Mouse (Mus musculus): Measurements from ENCODE around the gene Sf3a1. TPM values are rescaled to one million over a fixed set of nuclear protein-coding genes. Genes with fewer than 3 reads are reported as not detected.

Gene Sf3a1
- polyA plus RNA-seq, 1 experiment: 117 TPM

DNA sequence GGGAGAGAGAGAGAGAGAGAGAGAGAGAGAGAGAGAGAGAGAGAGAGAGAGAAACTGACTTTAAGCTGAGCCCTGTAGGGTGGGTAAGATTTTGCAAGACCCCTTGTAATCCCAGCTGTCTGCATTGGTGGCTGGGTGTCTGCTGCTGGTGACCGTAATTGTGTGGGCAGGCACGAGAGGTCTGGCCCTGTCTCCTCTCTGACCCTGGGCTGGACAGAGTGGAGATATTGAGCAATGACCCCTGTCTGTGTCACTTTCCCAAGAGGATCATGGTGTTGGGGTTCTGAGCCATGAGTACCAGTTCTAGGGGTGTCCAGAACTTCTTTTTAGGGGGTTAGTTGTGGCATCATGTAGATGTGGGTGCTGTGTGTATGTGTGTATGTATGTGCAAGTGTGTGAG is 64.1 kb downstream of the Sf3a1 start:
- no peaks in the 10 kb centered on the region for H3K9me3 ChIP-seq (replicated peaks; ENCODE audit: control insufficient read depth, insufficient read depth, low read length, poor library complexity, severe bottlenecking)
- TF ChIP-seq POLR2A (IDR thresholded peaks at IDR 0.05; ENCODE audit: insufficient read depth, low read length) (no peak), EP300 (IDR thresholded peaks at IDR 0.05; ENCODE audit: insufficient read depth, low read depth, low read length) (no peak), CTCF (IDR thresholded peaks at IDR 0.05; ENCODE audit: low read depth, low read length) (no peak)
- no peak overlapping the region for H3K4me3 ChIP-seq (ENCODE audit: low read depth, low read length)
- no peak overlapping the region for H3K27ac ChIP-seq (ENCODE audit: insufficient read depth, low read length)
- H3K27me3 ChIP-seq (ENCODE audit: control insufficient read depth, insufficient read depth, low read length, poor library complexity, severe bottlenecking): no peaks in the 10 kb centered on the region
- H3K36me3 ChIP-seq (ENCODE audit: control insufficient read depth, insufficient read depth, low read length, poor library complexity, severe bottlenecking): no peaks in the 10 kb centered on the region
- peaks cover 2% of the 10 kb centered on the region for H3K4me1 ChIP-seq (ENCODE audit: control insufficient read depth, insufficient read depth, low read length)
- H3K9ac ChIP-seq (ENCODE audit: low read depth, poor library complexity, severe bottlenecking): no peak overlapping the region

DNA sequence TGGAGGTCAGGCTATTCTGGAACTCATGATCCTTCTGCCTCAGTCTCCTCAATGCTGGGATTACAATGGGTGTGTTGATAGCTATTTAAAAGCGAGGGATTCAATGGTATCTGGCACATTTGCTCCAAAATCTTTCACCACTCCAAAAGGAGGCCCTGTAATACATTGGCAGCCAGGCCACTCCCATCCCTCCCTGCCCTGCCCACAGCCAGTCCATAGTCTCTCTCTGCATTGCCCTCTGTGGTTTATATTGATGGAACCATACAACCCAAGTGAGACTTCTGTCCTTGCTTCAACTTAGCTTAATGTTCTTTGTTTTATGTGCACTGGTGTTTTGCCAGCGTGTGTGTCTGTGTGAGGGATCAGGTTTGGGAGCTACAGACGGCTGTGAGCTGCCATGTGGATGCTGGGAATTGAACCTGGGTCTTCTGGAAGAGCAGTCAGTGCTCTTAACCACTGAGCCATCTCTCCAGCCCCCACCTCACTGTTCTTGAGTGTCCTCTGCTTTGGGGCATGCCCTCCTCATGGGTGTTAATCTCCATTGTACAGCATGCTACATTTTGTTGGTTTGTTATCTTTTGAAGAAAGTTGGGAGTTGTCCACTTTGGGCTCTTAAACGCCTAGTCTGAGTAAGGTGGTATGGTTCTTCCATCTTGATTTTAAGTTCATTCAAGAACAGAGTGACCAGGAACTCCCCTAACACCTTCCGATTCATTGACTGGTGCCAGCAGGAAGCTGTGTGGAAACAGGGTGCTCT is 66.6 kb downstream of the Sf3a1 start:
- Histone ChIP-seq H3K9me3 (replicated peaks; ENCODE audit: control insufficient read depth, insufficient read depth, low read length, poor library complexity, severe bottlenecking) (no peaks in the 10 kb centered on the region), H3K9ac (ENCODE audit: low read depth, poor library complexity, severe bottlenecking) (no peak overlapping the region), H3K4me1 (ENCODE audit: control insufficient read depth, insufficient read depth, low read length) (peaks cover 4% of the 10 kb centered on the region), H3K27ac (ENCODE audit: insufficient read depth, low read length) (no peak overlapping the region), H3K36me3 (ENCODE audit: control insufficient read depth, insufficient read depth, low read length, poor library complexity, severe bottlenecking) (no peaks in the 10 kb centered on the region), H3K27me3 (ENCODE audit: control insufficient read depth, insufficient read depth, low read length, poor library complexity, severe bottlenecking) (no peaks in the 10 kb centered on the region), H3K4me3 (ENCODE audit: low read depth, low read length) (no peak overlapping the region)
- TF ChIP-seq EP300 (IDR thresholded peaks at IDR 0.05; ENCODE audit: insufficient read depth, low read depth, low read length) (no peak), CTCF (IDR thresholded peaks at IDR 0.05; ENCODE audit: low read depth, low read length) (no peak), POLR2A (IDR thresholded peaks at IDR 0.05; ENCODE audit: insufficient read depth, low read length) (no peak)

DNA sequence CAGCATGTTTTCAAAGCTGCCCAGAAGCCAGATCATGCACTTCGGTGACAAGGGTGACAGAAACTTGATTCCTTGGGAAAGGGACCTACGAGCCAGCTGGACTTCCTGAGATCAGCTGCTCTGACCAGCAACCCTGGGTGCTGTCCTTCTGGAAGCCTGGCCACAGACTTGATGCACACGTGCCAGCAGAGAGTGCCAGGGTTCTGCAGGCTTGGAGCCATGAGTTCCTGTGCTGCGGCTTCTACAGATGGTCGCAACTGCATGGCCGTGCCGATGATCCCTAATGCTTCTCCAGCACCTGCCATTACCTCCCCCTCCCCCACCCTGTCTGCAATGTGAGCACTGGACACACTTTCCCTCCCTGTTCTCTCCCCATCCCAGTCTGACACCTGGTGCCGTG is 68.3 kb downstream of the Sf3a1 start:
- H3K4me1 ChIP-seq (ENCODE audit: control insufficient read depth, insufficient read depth, low read length): peaks cover 3% of the 10 kb centered on the region
- H3K27me3 ChIP-seq (ENCODE audit: control insufficient read depth, insufficient read depth, low read length, poor library complexity, severe bottlenecking): no peaks in the 10 kb centered on the region
- TF ChIP-seq CTCF (IDR thresholded peaks at IDR 0.05; ENCODE audit: low read depth, low read length): no peak
- H3K4me3 ChIP-seq (ENCODE audit: low read depth, low read length): no peak overlapping the region
- no peaks in the 10 kb centered on the region for H3K36me3 ChIP-seq (ENCODE audit: control insufficient read depth, insufficient read depth, low read length, poor library complexity, severe bottlenecking)
- no peak overlapping the region for H3K27ac ChIP-seq (ENCODE audit: insufficient read depth, low read length)
- H3K9me3 ChIP-seq (replicated peaks; ENCODE audit: control insufficient read depth, insufficient read depth, low read length, poor library complexity, severe bottlenecking): no peaks in the 10 kb centered on the region
- no peak overlapping the region for H3K9ac ChIP-seq (ENCODE audit: low read depth, poor library complexity, severe bottlenecking)

DNA sequence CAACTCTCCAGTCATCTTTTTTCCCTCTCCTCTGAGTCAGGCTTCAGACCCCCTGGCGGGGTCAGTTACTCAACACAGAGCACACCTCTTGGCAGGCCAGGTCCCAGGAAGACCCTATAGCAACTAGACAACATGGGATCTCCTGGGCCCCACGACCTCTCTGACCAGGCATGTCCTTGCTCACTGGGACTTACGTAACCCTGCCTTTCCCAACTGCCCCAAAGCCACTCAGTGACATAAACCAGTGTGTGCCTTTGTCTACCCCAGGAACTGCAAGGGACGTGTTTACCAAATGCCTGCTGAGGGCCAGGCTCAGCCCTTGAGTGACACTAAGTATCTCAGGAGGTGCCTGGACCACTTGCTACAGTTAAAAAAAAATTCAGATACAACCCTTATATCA is 69.7 kb downstream of the Sf3a1 start:
- H3K9me3 ChIP-seq (replicated peaks; ENCODE audit: control insufficient read depth, insufficient read depth, low read length, poor library complexity, severe bottlenecking): no peaks in the 10 kb centered on the region
- peak overlapping the region; percentile 36 for H3K4me3 ChIP-seq (ENCODE audit: low read depth, low read length)
- peaks cover 2% of the 10 kb centered on the region for H3K4me1 ChIP-seq (ENCODE audit: control insufficient read depth, insufficient read depth, low read length)
- no peaks in the 10 kb centered on the region for H3K36me3 ChIP-seq (ENCODE audit: control insufficient read depth, insufficient read depth, low read length, poor library complexity, severe bottlenecking)
- H3K27ac ChIP-seq (ENCODE audit: insufficient read depth, low read length): no peak overlapping the region
- peak overlapping the region; percentile 46 for H3K9ac ChIP-seq (ENCODE audit: low read depth, poor library complexity, severe bottlenecking)
- TF ChIP-seq CTCF (IDR thresholded peaks at IDR 0.05; ENCODE audit: low read depth, low read length): no peak
- TF ChIP-seq EP300 (IDR thresholded peaks at IDR 0.05; ENCODE audit: insufficient read depth, low read depth, low read length): no peak
- no peak for TF ChIP-seq POLR2A (IDR thresholded peaks at IDR 0.05; ENCODE audit: insufficient read depth, low read length)
- no peaks in the 10 kb centered on the region for H3K27me3 ChIP-seq (ENCODE audit: control insufficient read depth, insufficient read depth, low read length, poor library complexity, severe bottlenecking)

DNA sequence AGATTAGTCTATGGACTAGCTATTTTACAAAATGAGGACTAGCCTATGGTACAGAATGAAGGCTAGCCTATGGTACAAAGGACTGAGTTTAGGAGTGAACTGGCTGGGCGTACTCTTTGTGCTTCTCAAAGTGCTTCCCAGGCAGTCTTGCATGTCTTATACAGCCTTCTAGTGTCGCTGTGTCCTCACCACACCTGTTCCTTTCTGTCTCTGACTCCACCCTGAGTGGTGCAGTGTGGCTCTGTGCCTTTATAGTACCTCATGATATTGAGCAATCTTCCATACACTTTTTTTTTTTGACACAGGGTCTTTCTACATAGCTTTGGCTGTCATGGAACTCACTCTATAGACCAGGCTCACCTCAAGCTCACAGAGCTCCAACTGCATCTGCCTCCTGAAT is 71.3 kb downstream of the Sf3a1 start:
- Histone ChIP-seq H3K9ac (ENCODE audit: low read depth, poor library complexity, severe bottlenecking) (no peak overlapping the region), H3K4me3 (ENCODE audit: low read depth, low read length) (no peak overlapping the region), H3K9me3 (replicated peaks; ENCODE audit: control insufficient read depth, insufficient read depth, low read length, poor library complexity, severe bottlenecking) (no peaks in the 10 kb centered on the region), H3K27ac (ENCODE audit: insufficient read depth, low read length) (no peak overlapping the region), H3K27me3 (ENCODE audit: control insufficient read depth, insufficient read depth, low read length, poor library complexity, severe bottlenecking) (no peaks in the 10 kb centered on the region), H3K4me1 (ENCODE audit: control insufficient read depth, insufficient read depth, low read length) (peaks cover 4% of the 10 kb centered on the region), H3K36me3 (ENCODE audit: control insufficient read depth, insufficient read depth, low read length, poor library complexity, severe bottlenecking) (no peaks in the 10 kb centered on the region)
- TF ChIP-seq CTCF (IDR thresholded peaks at IDR 0.05; ENCODE audit: low read depth, low read length): no peak
- TF ChIP-seq EP300 (IDR thresholded peaks at IDR 0.05; ENCODE audit: insufficient read depth, low read depth, low read length): no peak
- no peak for TF ChIP-seq POLR2A (IDR thresholded peaks at IDR 0.05; ENCODE audit: insufficient read depth, low read length)

Other genes with a start within 250 kb of the Sf3a1 start
- 2.9 and 3.1 TPM in 2 replicates for gene Slc35e4, start 245.7 kb upstream of the Sf3a1 start, polyA plus RNA-seq (2011; ENCODE audit: insufficient read depth, insufficient read length, low read depth, missing spikeins)
- 45.8 and 47.8 TPM in 2 replicates for gene Tcn2, start 228.2 kb upstream of the Sf3a1 start, polyA plus RNA-seq (2011; ENCODE audit: insufficient read depth, insufficient read length, low read depth, missing spikeins)
- 248 and 252 TPM in 2 replicates for gene Pes1, start 196.4 kb upstream of the Sf3a1 start, polyA plus RNA-seq (2011; ENCODE audit: insufficient read depth, insufficient read length, low read depth, missing spikeins)
- not detected in 2 replicates for gene 4930556J24Rik, start 183.6 kb upstream of the Sf3a1 start, polyA plus RNA-seq (2011; ENCODE audit: insufficient read depth, insufficient read length, low read depth, missing spikeins)
- 1.6 and 1.8 TPM in 2 replicates for gene Gal3st1, start 176.7 kb upstream of the Sf3a1 start, polyA plus RNA-seq (2011; ENCODE audit: insufficient read depth, insufficient read length, low read depth, missing spikeins)
- 5.2 and 7.4 TPM in 2 replicates for gene Sec14l4, start 128.9 kb upstream of the Sf3a1 start, polyA plus RNA-seq (2011; ENCODE audit: insufficient read depth, insufficient read length, low read depth, missing spikeins)
- gene Sec14l3, start 95.5 kb upstream of the Sf3a1 start, polyA plus RNA-seq (2011; ENCODE audit: insufficient read depth, insufficient read length, low read depth, missing spikeins): not detected in 2 replicates
- 8.3 and 10.9 TPM in 2 replicates for gene Mtfp1, start 64.9 kb upstream of the Sf3a1 start, polyA plus RNA-seq (2011; ENCODE audit: insufficient read depth, insufficient read length, low read depth, missing spikeins)
- 4.2 and 5.4 TPM in 2 replicates for gene Sec14l2, start 36.9 kb upstream of the Sf3a1 start, polyA plus RNA-seq (2011; ENCODE audit: insufficient read depth, insufficient read length, low read depth, missing spikeins)
- 8.0 and 8.9 TPM in 2 replicates for gene Rnf215, start 25.1 kb upstream of the Sf3a1 start, polyA plus RNA-seq (2011; ENCODE audit: insufficient read depth, insufficient read length, low read depth, missing spikeins)
- gene Ccdc157, start 57 bp upstream of the Sf3a1 start, polyA plus RNA-seq (2011; ENCODE audit: insufficient read depth, insufficient read length, low read depth, missing spikeins): 3.7 and 5.8 TPM in 2 replicates
- 19.9 and 20.5 TPM in 2 replicates for gene Tbc1d10a, start 26.4 kb downstream of the Sf3a1 start, polyA plus RNA-seq (2011; ENCODE audit: insufficient read depth, insufficient read length, low read depth, missing spikeins)
- gene Castor1, start 57.9 kb downstream of the Sf3a1 start, polyA plus RNA-seq (2011; ENCODE audit: insufficient read depth, insufficient read length, low read depth, missing spikeins): 29.6 and 35.2 TPM in 2 replicates
- gene Osm, start 76.1 kb downstream of the Sf3a1 start, polyA plus RNA-seq (2011; ENCODE audit: insufficient read depth, insufficient read length, low read depth, missing spikeins): 0.52 and 0.88 TPM in 2 replicates
- gene Lif, start 97.2 kb downstream of the Sf3a1 start, polyA plus RNA-seq (2011; ENCODE audit: insufficient read depth, insufficient read length, low read depth, missing spikeins): 12.1 and 13.3 TPM in 2 replicates

Measured in ES-Bruce4 (cell line).